Mouse (Mus musculus) hindbrain, embryonic 10.5 days (tissue): ENCODE results near the gene 1700069L16Rik. TPM values are rescaled to one million over a fixed set of nuclear protein-coding genes. Genes with fewer than 3 reads are reported as not detected.
A peak's percentile ranks its signal among the peaks of the same experiment; 100 is the strongest.

Experiments
- DNase-seq: peaks from one replicate; pipeline ENCODE4 v3.0.0-alpha.2; 2017; ENCODE audit warnings: low spot score
- H3K27ac ChIP-seq: fragments of 300-500 bp; sonication (generic); 2 replicates; pipeline ENCODE4 v1.5.1; 2016; ENCODE audit warnings: mild to moderate bottlenecking, moderate library complexity
- H3K27me3 ChIP-seq: fragments of 300-500 bp; sonication (generic); 2 replicates; pipeline ENCODE4 v1.6.1; 2016; ENCODE audit warnings: mild to moderate bottlenecking; ENCODE audit not compliant: poor library complexity, insufficient read depth, severe bottlenecking
- H3K36me3 ChIP-seq: fragments of 300-500 bp; sonication (generic); 2 replicates; pipeline ENCODE4 v1.6.1; 2016; ENCODE audit warnings: mild to moderate bottlenecking, moderate library complexity
- H3K4me1 ChIP-seq: fragments of 300-500 bp; sonication (generic); replicated peaks from 2 replicates; pipeline ENCODE4 v1.6.1; 2016; ENCODE audit warnings: mild to moderate bottlenecking
- H3K4me3 ChIP-seq: fragments of 300-500 bp; sonication (generic); 2 replicates; pipeline ENCODE4 v1.5.1; 2016; ENCODE audit warnings: mild to moderate bottlenecking, moderate library complexity
- H3K9me3 ChIP-seq: fragments of 300-500 bp; sonication (generic); 2 replicates; pipeline ENCODE4 v1.6.1; 2016; ENCODE audit warnings: mild to moderate bottlenecking, moderate library complexity
- WGBS: fragments of 180-500 bp; shearing (Covaris S2); methylation state at CpG from one replicate; pipeline ENCODE4 v1.1.7; 2016; 5-methylcytosine and 5-hydroxymethylcytosine counted together
- polyA plus RNA-seq: library from polyadenylated mRNA; unstranded; fragments of >200 nt; fragmentation: Nextera tagmentation; extraction: Ambion mirVana; gene quantifications from 2 replicates; pipeline ENCODE4 v1.2.1, GENCODE M21; 2016

Gene 1700069L16Rik
- polyA plus RNA-seq, 1 experiment from 2014 or later: not detected

- no peak overlapping the region for H3K27ac ChIP-seq
- 92% methylated on average over 7 of the region's 7 CpGs for WGBS
- H3K9me3 ChIP-seq: no peaks in the 10 kb centered on the region
- H3K36me3 ChIP-seq: no peaks in the 10 kb centered on the region
- H3K27me3 ChIP-seq: no peaks in the 10 kb centered on the region
- no peaks in the 10 kb centered on the region for H3K4me1 ChIP-seq
- no peak for DNase-seq
- no peak overlapping the region for H3K4me3 ChIP-seq
Measured at GRCm38 (mm10) chr5:113672456-113672855, 52.1 kb downstream of the 1700069L16Rik start.

GRCm38 (mm10) chr5:113670597-113670996 is 54.0 kb downstream of the 1700069L16Rik start:
- H3K4me1 ChIP-seq: no peaks in the 10 kb centered on the region
- no peaks in the 10 kb centered on the region for H3K9me3 ChIP-seq
- H3K36me3 ChIP-seq: no peaks in the 10 kb centered on the region
- no peaks in the 10 kb centered on the region for H3K27me3 ChIP-seq
- DNase-seq: no peak
- no peak overlapping the region for H3K4me3 ChIP-seq
- 82% methylated on average over 6 of the region's 6 CpGs for WGBS
- H3K27ac ChIP-seq: no peak overlapping the region

GRCm38 (mm10) chr5:113670110-113670509 is 54.5 kb downstream of the 1700069L16Rik start:
- 77% methylated on average over 3 of the region's 3 CpGs for WGBS
- H3K27me3 ChIP-seq: no peaks in the 10 kb centered on the region

GRCm38 (mm10) chr5:113664629-113665195 is 59.9 kb downstream of the 1700069L16Rik start:
- 78% methylated on average over 12 of the region's 12 CpGs for WGBS
- no peak for DNase-seq
- no peaks in the 10 kb centered on the region for H3K9me3 ChIP-seq
- no peak overlapping the region for H3K27ac ChIP-seq
- H3K4me3 ChIP-seq: no peak overlapping the region
- no peaks in the 10 kb centered on the region for H3K4me1 ChIP-seq
- H3K36me3 ChIP-seq: no peaks in the 10 kb centered on the region
- no peaks in the 10 kb centered on the region for H3K27me3 ChIP-seq

More at GRCm38 (mm10) chr5:113670110-113670509, 54.5 kb downstream of the 1700069L16Rik start:
- H3K4me1 ChIP-seq: no peaks in the 10 kb centered on the region
- no peaks in the 10 kb centered on the region for H3K36me3 ChIP-seq
- no peak for DNase-seq
- no peaks in the 10 kb centered on the region for H3K9me3 ChIP-seq
- no peak overlapping the region for H3K27ac ChIP-seq
- H3K4me3 ChIP-seq: no peak overlapping the region

- no peak for DNase-seq
- no peaks in the 10 kb centered on the region for H3K4me1 ChIP-seq
- H3K9me3 ChIP-seq: no peaks in the 10 kb centered on the region
- H3K4me3 ChIP-seq: no peak overlapping the region
- H3K27ac ChIP-seq: no peak overlapping the region
- WGBS: 95% methylated on average over 6 of the region's 6 CpGs
- H3K36me3 ChIP-seq: no peaks in the 10 kb centered on the region
- H3K27me3 ChIP-seq: no peaks in the 10 kb centered on the region
Measured at GRCm38 (mm10) chr5:113664127-113664526, 60.4 kb downstream of the 1700069L16Rik start.

GRCm38 (mm10) chr5:113660872-113661271 is 63.7 kb downstream of the 1700069L16Rik start:
- no peaks in the 10 kb centered on the region for H3K9me3 ChIP-seq
- no peak for DNase-seq
- 84% methylated on average over 10 of the region's 10 CpGs for WGBS

GRCm38 (mm10) chr5:113654821-113655220 is 69.8 kb downstream of the 1700069L16Rik start:
- peaks cover 26% of the 10 kb centered on the region for H3K4me1 ChIP-seq
- H3K4me3 ChIP-seq: no peak overlapping the region
- H3K9me3 ChIP-seq: no peaks in the 10 kb centered on the region
- H3K27ac ChIP-seq: no peak overlapping the region
- no peaks in the 10 kb centered on the region for H3K36me3 ChIP-seq
- H3K27me3 ChIP-seq: peaks cover 26% of the 10 kb centered on the region
- WGBS: 84% methylated on average over 12 of the region's 12 CpGs
- DNase-seq: no peak

More at GRCm38 (mm10) chr5:113660872-113661271, 63.7 kb downstream of the 1700069L16Rik start:
- Histone ChIP-seq H3K27me3 (no peaks in the 10 kb centered on the region), H3K36me3 (no peaks in the 10 kb centered on the region), H3K4me3 (no peak overlapping the region), H3K4me1 (no peaks in the 10 kb centered on the region), H3K27ac (no peak overlapping the region)

- Histone ChIP-seq H3K4me1 (peaks cover 30% of the 10 kb centered on the region), H3K27ac (no peak overlapping the region), H3K4me3 (no peak overlapping the region), H3K9me3 (no peaks in the 10 kb centered on the region), H3K36me3 (no peaks in the 10 kb centered on the region), H3K27me3 (peaks cover 32% of the 10 kb centered on the region)
- 79% methylated on average over 11 of the region's 11 CpGs for WGBS
- DNase-seq: no peak
Measured at GRCm38 (mm10) chr5:113654206-113654605, 70.4 kb downstream of the 1700069L16Rik start.

- Histone ChIP-seq H3K9me3 (no peaks in the 10 kb centered on the region), H3K27me3 (peaks cover 41% of the 10 kb centered on the region), H3K4me1 (peaks cover 30% of the 10 kb centered on the region), H3K27ac (peak overlapping the region; percentile 35; the same call in 1 of the 2 replicates), H3K36me3 (no peaks in the 10 kb centered on the region), H3K4me3 (no peak overlapping the region)
- peak; percentile 16 for DNase-seq
- WGBS: 35% methylated on average over 5 of the region's 5 CpGs
Measured at GRCm38 (mm10) chr5:113652215-113652614, 72.4 kb downstream of the 1700069L16Rik start.

- Histone ChIP-seq H3K4me1 (peaks cover 30% of the 10 kb centered on the region), H3K9me3 (no peaks in the 10 kb centered on the region), H3K4me3 (peak within 1 kb of the TSS; percentile 40), H3K27ac (peak within 1 kb of the TSS; percentile 47), H3K36me3 (no peaks in the 10 kb centered on the region), H3K27me3 (peaks cover 41% of the 10 kb centered on the region)
- WGBS: 10% methylated on average over 30 of the region's 30 CpGs
- DNase-seq: peak; percentile 24
Measured at GRCm38 (mm10) chr5:113650035-113650865, 74.3 kb downstream of the 1700069L16Rik start, which contains the start of gene Cmklr1. Gene Cmklr1 (minus strand): TSS chr5:113650426.

GRCm38 (mm10) chr5:113648647-113649211 is 75.8 kb downstream of the 1700069L16Rik start:
- no peak overlapping the region for H3K4me3 ChIP-seq
- whole genome bisulfite sequencing: 89% methylated on average over 5 of the region's 5 CpGs
- no peak overlapping the region for H3K27ac ChIP-seq
- no peak for DNase-seq
- no peaks in the 10 kb centered on the region for H3K9me3 ChIP-seq
- H3K36me3 ChIP-seq: no peaks in the 10 kb centered on the region
- H3K4me1 ChIP-seq: peaks cover 30% of the 10 kb centered on the region
- H3K27me3 ChIP-seq: peaks cover 48% of the 10 kb centered on the region

- peaks cover 45% of the 10 kb centered on the region for H3K27me3 ChIP-seq
- DNase-seq: no peak
- no peaks in the 10 kb centered on the region for H3K9me3 ChIP-seq
- no peak overlapping the region for H3K27ac ChIP-seq
- no peak overlapping the region for H3K4me3 ChIP-seq
- 92% methylated on average over 8 of the region's 8 CpGs for WGBS
- no peaks in the 10 kb centered on the region for H3K36me3 ChIP-seq
- peaks cover 31% of the 10 kb centered on the region for H3K4me1 ChIP-seq
Measured at GRCm38 (mm10) chr5:113647141-113647540, 77.4 kb downstream of the 1700069L16Rik start.

- WGBS: 83% methylated on average over 4 of the region's 4 CpGs
- no peaks in the 10 kb centered on the region for H3K36me3 ChIP-seq
- no peak for DNase-seq
Measured at GRCm38 (mm10) chr5:113644520-113644919, 80.1 kb downstream of the 1700069L16Rik start.

More at GRCm38 (mm10) chr5:113644520-113644919, 80.1 kb downstream of the 1700069L16Rik start:
- peaks cover 22% of the 10 kb centered on the region; the same call in 1 of the 2 replicates for H3K27me3 ChIP-seq
- H3K9me3 ChIP-seq: no peaks in the 10 kb centered on the region
- H3K4me1 ChIP-seq: peaks cover 21% of the 10 kb centered on the region
- H3K4me3 ChIP-seq: no peak overlapping the region
- H3K27ac ChIP-seq: no peak overlapping the region
